In genomic region chr1:60979843-60980235, GRCm38 (mm10) we compare ENCODE assay signal across 30 mouse cellular contexts. TPM values are rescaled to one million over a fixed set of nuclear protein-coding genes. Genes with fewer than 3 reads are reported as not detected.
"Had no signal": no experiment of that assay in that cellular context is flagged by ENCODE, and none has a peak within 500 bp of the region (broad histone marks: within the 10 kb centered on the region; RNA-seq: fewer than 3 reads in every experiment).

No protein-coding gene starts in this region.

- H3K9ac ChIP-seq: limb, embryonic 12.5 days; limb, embryonic 13.5 days; limb, embryonic 15.5 days; liver, embryonic 12.5 days; liver, embryonic 13.5 days; liver, embryonic 14.5 days; liver, embryonic 15.5 days; liver, postnatal 0 days; lung, embryonic 14.5 days; lung, embryonic 15.5 days; midbrain, embryonic 12.5 days; midbrain, embryonic 13.5 days; neural tube, embryonic 12.5 days had no signal

- ATAC-seq: liver, embryonic 12.5 days; liver, postnatal 0 days; lung, postnatal 0 days; midbrain, embryonic 13.5 days; midbrain, embryonic 16.5 days had no signal

- DNase-seq: left cerebral cortex, postnatal 4 days; liver; liver, embryonic 13.5 days; liver, postnatal 0 days; lung, adult 18-20 months; lung, adult 2 months; lung, postnatal 14 days; lung, postnatal 36 days; lung, postnatal 4 days; midbrain, embryonic 14.5 days had no signal

- H3K9me3 ChIP-seq: limb, embryonic 10.5 days; limb, embryonic 12.5 days; limb, embryonic 13.5 days; limb, embryonic 15.5 days; liver, embryonic 12.5 days; liver, embryonic 13.5 days; liver, embryonic 15.5 days; lung, embryonic 15.5 days; megakaryocyte, embryonic 14.5 days; midbrain, embryonic 10.5 days; midbrain, embryonic 12.5 days; midbrain, embryonic 13.5 days; neural tube, embryonic 12.5 days had no signal

- H3K4me3 ChIP-seq: left cerebral cortex, adult 2 months; limb, embryonic 10.5 days; limb, embryonic 12.5 days; limb, embryonic 13.5 days; limb, embryonic 15.5 days; liver, embryonic 12.5 days; liver, embryonic 13.5 days; liver, embryonic 15.5 days; lung, embryonic 15.5 days; megakaryocyte, embryonic 14.5 days; midbrain, embryonic 10.5 days; midbrain, embryonic 12.5 days; midbrain, embryonic 13.5 days; myocyte; neural tube, embryonic 12.5 days had no signal

- H3K4me1 ChIP-seq: limb, embryonic 10.5 days; limb, embryonic 12.5 days; limb, embryonic 13.5 days; limb, embryonic 15.5 days; liver, embryonic 12.5 days; liver, embryonic 13.5 days; liver, embryonic 15.5 days; lung, embryonic 15.5 days; midbrain, embryonic 10.5 days; midbrain, embryonic 12.5 days; neural tube, embryonic 12.5 days had no signal

- H3K36me3 ChIP-seq: limb, embryonic 10.5 days; limb, embryonic 12.5 days; limb, embryonic 13.5 days; limb, embryonic 15.5 days; liver, embryonic 12.5 days; liver, embryonic 13.5 days; liver, embryonic 15.5 days; lung, embryonic 15.5 days; midbrain, embryonic 10.5 days; midbrain, embryonic 12.5 days; midbrain, embryonic 13.5 days; neural tube, embryonic 12.5 days had no signal

- H3K27ac ChIP-seq: left cerebral cortex, adult 2 months; limb, embryonic 10.5 days; limb, embryonic 12.5 days; limb, embryonic 13.5 days; limb, embryonic 15.5 days; liver, embryonic 12.5 days; liver, embryonic 13.5 days; liver, embryonic 14.5 days; liver, embryonic 15.5 days; lung, embryonic 15.5 days; macrophage; midbrain, embryonic 10.5 days; midbrain, embryonic 12.5 days; midbrain, embryonic 13.5 days; neural tube, embryonic 12.5 days had no signal

- H3K4me2 ChIP-seq: limb, embryonic 12.5 days; limb, embryonic 13.5 days; limb, embryonic 15.5 days; liver, embryonic 11.5 days; liver, embryonic 12.5 days; liver, embryonic 13.5 days; liver, embryonic 15.5 days; lung, embryonic 14.5 days; lung, embryonic 15.5 days; midbrain, embryonic 12.5 days; midbrain, embryonic 13.5 days; neural tube, embryonic 12.5 days had no signal

- H3K27me3 ChIP-seq: limb, embryonic 12.5 days; limb, embryonic 13.5 days; limb, embryonic 15.5 days; liver, embryonic 12.5 days; liver, embryonic 13.5 days; liver, embryonic 15.5 days; lung, embryonic 15.5 days; midbrain, embryonic 12.5 days; midbrain, embryonic 13.5 days; neural tube, embryonic 12.5 days had no signal

RNA-seq across cellular contexts. Expression of gene Icos, which starts 2.1 kb away (rescaled TPM):
- polyA plus RNA-seq: limb, embryonic 10.5 days; lung, embryonic 14.5 days; midbrain, embryonic 14.5 days; myocyte had no signal
